Mouse (Mus musculus): ENCODE measurements around the gene Mxra8.
A peak's percentile ranks its signal among the peaks of the same experiment; 100 is the strongest.

- TF ChIP-seq CTCF (IDR thresholded peaks at IDR 0.05; ENCODE audit: borderline replicate concordance, insufficient read depth, low read length), result no peak
- TF ChIP-seq POLR2A (IDR thresholded peaks at IDR 0.05; ENCODE audit: low read depth, low read length), result peak; percentile 61
Measured at GRCm38 (mm10) chr4:155811929-155812664, 27.4 kb upstream of the Mxra8 start, which contains the start of gene Ccnl2.
